Mouse (Mus musculus) erythroblast, embryonic 14.5 days (primary cell): ENCODE results near the gene Zfp609. TPM values are rescaled to one million over a fixed set of nuclear protein-coding genes. Genes with fewer than 3 reads are reported as not detected.

Source experiments
- H3K27me3 ChIP-seq: 2 replicates; pipeline ENCODE4 v1.6.1; 2012; ENCODE audit warnings: inconsistent platforms; ENCODE audit not compliant: control insufficient read depth
- H3K36me3 ChIP-seq: 2 replicates; pipeline ENCODE4 v1.6.1; 2012; ENCODE audit warnings: mild to moderate bottlenecking, inconsistent platforms; ENCODE audit not compliant: control insufficient read depth
- H3K4me1 ChIP-seq: 2 replicates; pipeline ENCODE4 v1.6.1; 2012; ENCODE audit warnings: inconsistent platforms; ENCODE audit not compliant: control insufficient read depth
- H3K4me3 ChIP-seq: replicated peaks from 2 replicates; pipeline ENCODE3; 2012; ENCODE audit warnings: moderate library complexity, mild to moderate bottlenecking, inconsistent platforms
- H3K9me3 ChIP-seq: 2 replicates; pipeline ENCODE4 v1.6.1; 2012; ENCODE audit warnings: low read length, inconsistent platforms, mixed read lengths; ENCODE audit not compliant: control insufficient read depth
- GATA1 ChIP-seq: IDR thresholded peaks from 2 replicates; pipeline ENCODE4 v1.6.1; 2012; ENCODE audit warnings: low read length, inconsistent platforms, mixed read lengths
- TAL1 ChIP-seq: IDR thresholded peaks from 3 replicates; pipeline ENCODE4 v1.6.1; 2012; ENCODE audit warnings: low read length, inconsistent platforms, mixed read lengths
- polyA plus RNA-seq: library from polyadenylated mRNA; stranded (reverse); fragments of >175 nt; gene quantifications from 2 replicates; pipeline ENCODE4 v1.2.3, GENCODE M21; 2012

Gene Zfp609
- polyA plus RNA-seq, 1 experiment = 0.53 TPM

DNA sequence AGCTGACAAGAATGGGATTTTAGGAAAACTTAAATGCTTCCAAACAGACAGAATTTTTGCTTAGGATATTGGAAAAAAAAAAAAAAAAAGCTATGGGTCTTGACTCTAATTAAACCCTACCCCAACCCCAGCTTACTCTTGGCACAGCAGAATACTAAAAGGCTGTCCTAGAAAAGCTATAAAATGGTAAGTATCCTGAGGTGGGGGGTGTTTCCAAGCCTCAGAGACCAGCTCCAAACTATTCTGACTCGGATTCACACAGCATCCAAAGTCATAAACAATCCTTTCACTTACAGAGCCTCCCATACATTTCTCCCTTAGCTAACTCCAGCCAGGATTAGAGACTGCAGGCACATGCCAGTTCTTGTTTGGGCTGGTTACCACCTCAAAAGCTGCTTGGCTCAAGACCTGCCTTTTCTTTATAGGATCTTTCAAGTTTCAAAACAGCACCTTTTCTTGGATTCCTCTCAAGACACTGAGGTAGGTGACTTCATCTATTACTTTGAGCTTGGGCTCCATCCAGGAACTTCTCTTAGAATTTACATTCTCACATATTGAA, 50.4 kb downstream of the Zfp609 start:
- no peak for TF ChIP-seq GATA1
- TF ChIP-seq TAL1 = no peak
- peaks cover 2% of the 10 kb centered on the region for H3K36me3 ChIP-seq
- H3K27me3 ChIP-seq = no peaks in the 10 kb centered on the region
- 0 out of 2 replicates have a peak, but pooled peaks cover 2% of the 10 kb centered on the region for H3K9me3 ChIP-seq
- H3K4me1 ChIP-seq = peaks cover 30% of the 10 kb centered on the region
- H3K4me3 ChIP-seq = no peak overlapping the region

DNA sequence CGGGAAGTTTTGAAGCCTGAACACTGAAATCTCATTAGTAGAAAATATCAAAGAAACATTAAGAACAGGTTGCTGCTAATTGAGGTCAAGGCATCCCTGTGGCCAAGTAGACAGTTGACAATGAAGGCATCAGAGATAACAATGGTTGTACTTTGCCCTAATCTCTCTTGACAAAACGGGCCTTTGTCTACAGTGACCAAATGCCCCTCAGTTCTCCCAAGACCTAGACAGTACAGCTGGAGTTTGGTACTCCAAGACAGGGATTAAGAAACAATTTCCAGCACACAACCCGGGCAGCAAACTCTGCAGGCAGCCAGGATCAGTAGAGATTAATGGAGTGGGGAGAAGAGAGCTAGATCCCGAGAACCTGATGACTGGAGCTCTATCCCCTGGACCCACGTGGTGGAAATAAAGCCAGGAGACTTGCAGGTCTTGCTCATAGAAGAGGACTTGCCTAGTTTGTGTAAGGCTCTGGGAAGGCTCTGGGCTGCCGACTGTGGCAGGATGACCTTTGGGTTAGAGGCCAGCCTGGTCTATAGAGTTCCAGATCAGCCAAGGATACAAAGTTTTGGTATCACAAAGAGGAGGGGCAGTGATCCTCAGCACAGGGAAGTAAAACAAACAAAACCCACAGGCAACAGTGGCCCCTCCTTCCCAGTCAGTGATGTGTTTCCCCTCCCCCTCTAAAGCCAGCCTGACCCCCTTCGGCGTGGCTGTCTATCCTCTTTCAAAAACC, 51.1 kb downstream of the Zfp609 start:
- Histone ChIP-seq H3K4me3 (no peak overlapping the region), H3K9me3 (0 out of 2 replicates have a peak, but pooled peaks cover 2% of the 10 kb centered on the region), H3K36me3 (peaks cover 2% of the 10 kb centered on the region), H3K4me1 (peaks cover 28% of the 10 kb centered on the region), H3K27me3 (no peaks in the 10 kb centered on the region)
- TF ChIP-seq TAL1 = no peak
- no peak for TF ChIP-seq GATA1

DNA sequence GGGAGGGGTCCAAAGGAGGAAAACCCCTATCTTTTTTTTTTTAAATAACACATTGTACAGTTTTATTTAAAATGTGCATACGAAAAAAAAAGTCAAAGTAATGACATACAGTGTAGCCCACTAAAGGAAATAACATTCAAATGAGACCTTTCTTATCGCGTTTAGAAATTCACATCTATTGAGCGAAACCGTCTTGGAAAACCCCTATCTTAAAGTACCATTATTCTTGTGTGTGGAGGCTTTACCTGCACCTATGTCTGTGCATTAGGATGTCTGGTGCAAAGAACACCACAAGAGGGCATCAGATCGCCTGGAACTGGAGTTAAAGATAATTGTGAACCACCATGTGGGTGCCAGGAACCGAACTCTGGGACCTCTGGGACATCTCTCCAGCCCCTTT, 53.6 kb downstream of the Zfp609 start:
- Histone ChIP-seq H3K4me3 (no peak overlapping the region), H3K27me3 (no peaks in the 10 kb centered on the region), H3K4me1 (peaks cover 15% of the 10 kb centered on the region), H3K9me3 (0 out of 2 replicates have a peak, but pooled peaks cover 2% of the 10 kb centered on the region), H3K36me3 (peaks cover 2% of the 10 kb centered on the region)
- TF ChIP-seq TAL1 (no peak), GATA1 (no peak)

DNA sequence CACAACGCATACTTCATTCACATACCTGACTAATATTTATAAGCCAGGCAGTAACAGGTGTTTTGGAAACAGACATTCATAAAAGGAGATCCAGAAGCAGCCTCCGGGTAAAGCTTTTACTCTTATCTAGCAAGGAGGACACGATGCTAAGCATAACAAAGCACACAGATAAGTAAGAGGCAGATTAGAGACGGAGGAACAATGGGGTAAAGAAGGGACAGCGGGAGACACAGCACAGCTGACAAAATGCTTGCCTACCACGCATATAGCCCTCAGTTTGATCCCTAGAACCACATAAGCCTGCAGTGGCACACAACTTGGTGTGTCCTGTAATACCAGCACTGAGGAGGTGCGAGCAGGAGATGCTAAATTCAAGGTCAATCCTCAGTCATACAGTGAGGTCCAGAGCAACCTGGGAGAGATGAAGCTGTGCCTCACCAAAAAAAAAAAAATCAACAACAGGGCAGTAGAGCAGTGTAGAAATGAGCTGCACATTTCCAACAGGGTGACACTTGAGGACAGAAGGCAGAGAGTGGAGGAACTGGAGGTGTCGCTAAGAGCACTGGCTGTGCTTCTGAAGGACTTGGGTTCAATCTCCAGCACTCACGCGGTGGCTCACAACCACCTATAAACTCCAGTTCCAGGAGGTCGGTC, 56.2 kb downstream of the Zfp609 start:
- Histone ChIP-seq H3K36me3 (peaks cover 2% of the 10 kb centered on the region), H3K27me3 (no peaks in the 10 kb centered on the region), H3K4me1 (peaks cover 6% of the 10 kb centered on the region), H3K9me3 (0 out of 2 replicates have a peak, but pooled peaks cover 2% of the 10 kb centered on the region), H3K4me3 (no peak overlapping the region)
- TF ChIP-seq TAL1 = peak; percentile 45; the same call in 1 of the 3 replicates
- TF ChIP-seq GATA1 = no peak

DNA sequence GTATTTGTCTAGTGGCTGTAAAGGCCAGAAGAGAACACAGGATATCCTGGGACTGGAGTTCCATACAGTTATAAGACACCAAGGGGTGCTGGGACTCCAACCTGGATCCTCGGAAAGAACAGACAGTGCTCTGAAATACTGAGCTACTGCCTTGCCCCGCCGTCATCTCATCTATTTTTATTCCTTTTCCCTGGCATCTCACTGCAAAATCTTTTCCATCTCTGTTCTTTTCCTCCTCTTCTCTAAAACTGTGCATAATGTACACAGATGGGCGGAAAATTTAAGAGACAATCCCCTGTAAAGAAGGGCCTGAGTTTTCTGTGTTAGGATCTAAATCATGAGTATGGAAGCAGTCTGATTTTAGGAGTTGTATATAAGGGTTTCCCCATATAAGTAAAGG, 64.6 kb downstream of the Zfp609 start:
- Histone ChIP-seq H3K4me3 (no peak overlapping the region), H3K4me1 (peaks cover 2% of the 10 kb centered on the region; the same call in 1 of the 2 replicates), H3K36me3 (no peaks in the 10 kb centered on the region), H3K9me3 (no peaks in the 10 kb centered on the region), H3K27me3 (no peaks in the 10 kb centered on the region)
- TF ChIP-seq TAL1 (no peak), GATA1 (no peak)

DNA sequence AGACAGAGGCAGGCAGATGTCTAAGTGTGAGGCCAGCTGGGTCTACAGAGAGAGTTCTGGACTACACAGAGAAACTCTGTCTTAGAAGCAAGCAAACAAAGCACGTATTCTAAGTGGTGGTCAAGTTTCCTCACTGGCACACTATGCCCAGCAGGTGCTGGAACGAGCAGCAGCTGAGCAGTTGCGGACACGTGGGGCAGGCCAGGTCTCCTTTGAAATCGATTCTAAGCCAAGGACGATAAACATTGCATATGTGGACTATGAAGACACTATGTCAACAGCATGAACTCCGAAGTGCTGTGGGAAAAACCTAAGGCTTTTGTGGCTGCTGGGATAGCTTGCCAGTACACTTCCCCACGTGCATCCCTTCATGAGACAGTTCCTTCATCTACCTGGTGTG, 67.4 kb downstream of the Zfp609 start:
- no peak for TF ChIP-seq TAL1
- no peak for TF ChIP-seq GATA1
- peaks cover 2% of the 10 kb centered on the region; the same call in 1 of the 2 replicates for H3K4me1 ChIP-seq
- H3K4me3 ChIP-seq = no peak overlapping the region
- H3K9me3 ChIP-seq = no peaks in the 10 kb centered on the region
- no peaks in the 10 kb centered on the region for H3K27me3 ChIP-seq
- H3K36me3 ChIP-seq = no peaks in the 10 kb centered on the region; the same call in 1 of the 2 replicates

DNA sequence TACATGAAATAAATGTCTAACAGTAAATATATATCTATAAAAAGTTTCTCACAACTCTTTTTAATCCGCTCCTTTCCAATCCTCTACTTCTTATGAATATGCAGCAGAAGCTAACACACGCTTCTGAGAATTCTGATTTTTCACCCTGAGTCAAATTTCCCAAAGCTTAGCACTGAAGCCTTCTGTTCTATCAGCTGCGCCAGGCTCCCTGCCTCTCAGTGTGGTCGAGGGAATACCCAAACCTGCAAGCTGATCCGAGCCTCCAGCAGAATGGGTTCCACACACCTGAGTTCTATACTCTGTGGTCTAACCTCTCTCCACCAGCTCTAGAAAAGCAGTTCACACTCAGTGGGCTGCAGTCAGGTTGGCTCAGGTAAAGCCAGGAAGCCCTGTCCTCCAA, 68.1 kb downstream of the Zfp609 start:
- TF ChIP-seq TAL1 = no peak
- TF ChIP-seq GATA1 = no peak
- H3K4me3 ChIP-seq = no peak overlapping the region
- H3K9me3 ChIP-seq = no peaks in the 10 kb centered on the region
- H3K27me3 ChIP-seq = no peaks in the 10 kb centered on the region
- H3K4me1 ChIP-seq = peaks cover 2% of the 10 kb centered on the region; the same call in 1 of the 2 replicates
- H3K36me3 ChIP-seq = no peaks in the 10 kb centered on the region; the same call in 1 of the 2 replicates

DNA sequence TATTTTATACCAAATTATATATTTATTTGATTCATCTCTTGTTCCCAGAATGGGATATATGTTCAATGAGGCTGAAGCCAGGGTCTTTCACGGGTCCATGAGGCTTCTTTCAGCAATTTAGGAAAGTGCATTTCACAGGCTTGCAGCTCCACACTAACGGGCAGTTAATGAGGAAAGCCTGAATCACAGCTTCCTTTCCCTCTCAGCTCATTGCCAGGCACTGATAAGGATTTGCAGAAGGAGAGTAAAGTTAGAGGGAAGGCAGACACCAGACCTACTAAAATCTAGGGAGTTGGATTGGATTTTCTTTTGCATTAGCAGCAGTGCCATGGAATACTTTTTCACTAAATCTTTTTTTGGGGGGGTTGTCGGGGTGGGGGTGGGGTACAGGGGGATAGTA, 69.5 kb downstream of the Zfp609 start:
- no peak for TF ChIP-seq TAL1
- H3K9me3 ChIP-seq = no peaks in the 10 kb centered on the region
- no peaks in the 10 kb centered on the region for H3K4me1 ChIP-seq
- H3K4me3 ChIP-seq = no peak overlapping the region
- no peaks in the 10 kb centered on the region; the same call in 1 of the 2 replicates for H3K36me3 ChIP-seq
- H3K27me3 ChIP-seq = no peaks in the 10 kb centered on the region
